Mouse (Mus musculus): ENCODE measurements around the gene Rfx2.

GRCm38 (mm10) chr17:56767531-56768135 is 63.2 kb downstream of the Rfx2 start:
- TF ChIP-seq CTCF (IDR thresholded peaks at IDR 0.05; ENCODE audit: borderline replicate concordance, insufficient read depth, low read length) = no peak
- TF ChIP-seq POLR2A (IDR thresholded peaks at IDR 0.05; ENCODE audit: low read depth, low read length) = no peak
